Mouse (Mus musculus) thymus, postnatal 10 days (tissue): ENCODE results near the gene Cd79a.

Experiments used
- DNase-seq, 2 experiments: peaks; one replicate each; pipeline ENCODE4 v3.0.0; 2021; ENCODE audit warnings: low spot score in 2 of 2

Cd79a gene

DNA sequence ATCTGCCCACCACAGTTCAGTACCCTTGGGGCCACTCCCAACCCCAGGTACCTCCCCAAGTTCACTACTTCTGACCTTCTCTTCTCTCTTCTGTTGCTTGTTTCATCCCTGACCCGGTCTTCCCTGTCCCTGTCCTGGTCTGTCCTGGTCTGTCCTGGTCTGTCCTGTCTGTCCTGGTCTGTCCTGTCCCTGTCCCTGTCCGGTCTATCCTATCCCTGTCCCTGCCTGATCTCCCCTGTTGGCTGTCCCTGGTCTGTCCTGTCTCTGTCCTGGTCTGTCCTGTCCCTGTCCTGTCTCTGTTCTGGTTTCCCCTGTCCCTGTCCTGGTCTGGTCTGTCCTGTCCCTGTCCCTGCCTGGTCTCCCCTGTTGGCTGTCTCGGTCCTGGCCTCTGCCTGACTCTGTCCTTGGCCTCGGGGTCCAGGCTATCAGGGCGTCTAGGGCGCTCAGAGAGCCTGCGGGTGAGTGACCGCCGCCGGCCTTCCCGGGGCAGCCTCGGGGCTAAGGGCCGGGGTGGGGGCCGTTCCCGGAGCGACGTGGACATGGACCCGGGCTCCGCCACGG, 21.7 kb downstream of the Cd79a start:
- no peak for DNase-seq

DNA sequence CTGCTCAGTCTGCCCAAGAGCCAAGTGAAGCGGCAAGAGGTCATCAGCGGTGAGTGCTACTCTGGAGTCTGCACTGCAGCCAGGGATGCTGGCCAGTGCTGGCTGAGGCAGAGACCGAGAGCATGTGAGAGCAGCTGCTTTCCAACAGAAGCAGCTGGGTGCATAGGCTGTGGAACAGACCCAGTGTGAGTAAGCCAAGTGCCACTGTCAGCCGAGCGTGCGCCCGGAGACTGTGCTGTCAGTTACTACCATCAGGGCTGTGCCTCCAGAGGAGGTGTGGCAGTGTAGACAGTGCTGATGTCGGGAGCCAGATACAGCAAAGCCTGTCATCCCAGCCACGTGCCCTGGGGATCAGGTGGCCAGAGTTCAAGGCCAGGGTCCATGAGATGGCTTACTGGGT, 22.5 kb downstream of the Cd79a start:
- no peak for DNase-seq

DNA sequence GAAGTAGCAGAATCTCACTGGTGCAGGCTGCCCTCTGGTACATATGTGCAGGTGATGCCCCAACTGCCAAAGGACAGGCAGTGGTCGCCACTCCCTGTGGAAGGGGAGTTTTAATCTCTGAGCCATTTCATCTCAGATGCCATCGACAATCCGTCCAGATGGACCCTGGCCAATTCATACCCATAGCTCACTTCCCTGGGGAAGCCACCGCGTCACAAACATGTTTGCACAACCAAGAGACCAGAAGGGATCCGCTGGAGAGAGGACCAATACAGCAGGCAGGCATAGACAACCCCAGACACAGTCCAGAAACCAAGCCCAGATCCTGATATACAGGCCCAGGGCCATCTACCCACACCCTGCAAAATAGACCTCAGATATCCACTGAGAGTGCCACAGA, 33.3 kb downstream of the Cd79a start:
- no peak for DNase-seq

GRCm38 (mm10) chr7:24931651-24932050, 34.5 kb downstream of the Cd79a start:
- DNase-seq = no peak

DNA sequence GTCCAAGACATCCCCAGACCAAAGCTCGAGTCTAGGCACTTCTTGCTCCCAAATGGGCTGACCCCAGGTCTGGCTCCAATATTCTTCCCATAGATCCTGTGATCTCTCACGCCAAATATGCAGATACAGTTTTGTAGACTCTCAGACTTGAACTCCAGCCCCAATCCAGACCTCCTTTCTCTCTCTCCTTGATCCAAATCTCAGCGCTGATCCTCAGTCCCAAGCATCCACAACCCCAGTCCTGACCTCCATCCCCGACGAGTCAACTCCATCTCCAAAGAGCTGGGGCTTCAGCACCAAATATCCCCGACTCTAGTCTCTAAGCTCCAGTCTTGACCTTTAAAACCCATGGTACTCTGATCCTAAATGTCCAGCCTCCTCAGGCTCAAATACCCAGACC, 46.5 kb downstream of the Cd79a start:
- no peak for DNase-seq

DNA sequence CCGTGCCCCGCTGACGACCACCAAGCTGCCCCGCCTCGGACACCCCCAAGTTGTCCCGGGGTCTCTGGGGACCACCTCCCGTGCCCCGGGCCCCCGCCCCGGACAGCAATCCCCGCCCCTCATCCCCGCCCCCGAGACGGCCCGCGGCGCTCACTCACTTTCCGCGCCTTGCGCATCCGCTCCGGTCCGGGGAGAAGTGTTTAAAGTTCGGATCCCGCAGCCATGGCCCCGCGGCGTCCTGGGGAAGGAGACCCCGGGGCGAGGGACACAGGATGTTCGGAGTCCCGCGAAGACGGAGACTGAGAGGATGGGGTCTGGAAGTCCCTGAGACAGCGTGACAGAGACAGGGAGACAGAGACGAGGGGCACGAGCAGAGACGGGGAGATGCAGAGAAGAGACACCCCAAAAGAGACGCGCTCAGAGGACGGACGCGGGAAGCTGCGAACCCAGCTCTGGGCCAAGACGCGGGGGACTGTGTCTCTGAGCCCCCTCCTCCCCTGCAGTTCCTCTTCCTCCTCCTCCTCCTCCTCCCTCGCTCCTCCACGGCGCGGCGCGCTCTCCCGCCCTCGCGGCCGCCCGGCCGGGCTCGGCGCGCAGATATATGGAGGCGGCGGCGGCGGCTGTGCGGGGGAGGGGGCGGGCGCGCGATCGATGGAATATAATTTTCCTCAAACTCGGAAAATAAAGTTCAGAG, 47.2 kb downstream of the Cd79a start, which contains the start of gene Gm4881:
TSS of gene Gm4881 (minus strand) at position 238 of the 694 bp plus-strand sequence.
- no peak for DNase-seq

- DNase-seq = no peak
These were observed 50.3 kb downstream of the Cd79a start for GRCm38 (mm10) chr7:24947316-24948048.

DNA sequence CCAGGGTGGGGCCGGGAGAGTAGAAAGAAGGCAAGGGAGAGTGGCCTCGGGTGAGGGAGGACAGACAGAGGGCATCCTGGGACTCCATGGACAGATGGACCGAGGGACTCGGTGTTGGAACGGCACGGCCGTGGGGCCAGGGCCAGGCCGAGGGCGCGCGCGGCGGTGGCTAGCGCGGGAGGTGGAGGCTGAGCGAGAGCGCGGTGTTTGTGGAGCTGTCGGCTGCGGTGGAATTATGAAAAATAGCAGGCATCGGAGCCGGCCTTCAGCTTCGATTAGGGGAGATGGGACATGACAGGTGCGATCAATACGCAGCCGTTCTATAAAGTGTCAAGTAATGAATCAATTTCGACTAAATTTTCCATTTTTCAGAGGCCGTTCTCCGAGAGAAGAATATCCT, 51.6 kb downstream of the Cd79a start:
- no peak for DNase-seq

DNA sequence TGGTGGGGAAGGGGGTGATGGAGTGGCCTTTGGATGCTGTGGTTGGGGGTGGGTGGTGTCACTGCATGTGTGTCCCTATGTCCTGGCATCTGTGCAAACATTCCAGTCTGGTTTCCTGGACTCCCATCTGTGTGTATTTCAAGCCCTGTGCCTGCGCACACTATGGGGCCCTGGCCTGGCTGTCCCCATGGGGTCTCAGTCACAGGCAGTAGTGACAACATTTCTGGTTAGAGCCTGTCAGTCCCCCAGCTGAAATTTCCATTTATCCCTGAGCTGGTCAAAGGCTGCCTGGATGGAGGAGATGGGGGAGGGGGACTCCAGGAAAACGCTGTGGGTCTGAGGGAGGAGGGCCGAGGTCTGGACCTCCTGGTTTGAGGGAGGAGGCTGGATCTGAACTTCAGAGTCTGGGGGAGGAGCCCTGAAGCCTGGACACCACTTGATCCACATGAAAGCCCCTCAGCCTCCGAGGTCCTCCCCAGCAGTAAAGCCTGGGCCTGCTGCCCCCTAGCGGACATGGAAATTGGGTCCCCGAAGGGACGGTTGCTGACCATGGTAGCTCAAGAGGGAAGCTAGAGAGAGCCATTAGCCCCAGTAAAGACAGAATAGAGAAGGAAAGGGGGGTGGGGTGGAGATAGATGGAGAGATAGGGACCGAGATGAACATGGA, 52.9 kb downstream of the Cd79a start:
- peak; percentile 63 to 82 for DNase-seq
